Mouse (Mus musculus) midbrain, embryonic 14.5 days (tissue): ENCODE data around the gene Bmt2. TPM values are rescaled to one million over a fixed set of nuclear protein-coding genes. Genes with fewer than 3 reads are reported as not detected.

Source experiments
- ATAC-seq: fragments of 200-750 bp; cut with Nextera tagmentation; 2 replicates; pipeline ENCODE4 v1.8.0; 2017; ENCODE audit warnings: moderate number of reproducible peaks, moderate library complexity; ENCODE audit not compliant: low FRiP score, low TSS enrichment
- DNase-seq: peaks from one replicate; pipeline ENCODE4 v3.0.0-alpha.2; 2015
- H3K27ac ChIP-seq: fragments of 300-500 bp; sonication (generic); replicated peaks from 2 replicates; pipeline ENCODE4 v1.5.1; 2014; ENCODE audit warnings: mild to moderate bottlenecking, low read depth, low read length, moderate library complexity
- H3K27me3 ChIP-seq: fragments of 300-500 bp; sonication (generic); 2 replicates; pipeline ENCODE4 v1.6.1; 2014; ENCODE audit warnings: low read length, control low read depth, mixed read lengths; ENCODE audit not compliant: control insufficient read depth, insufficient read depth
- H3K36me3 ChIP-seq: fragments of 300-500 bp; sonication (generic); 2 replicates; pipeline ENCODE4 v1.6.1; 2014; ENCODE audit warnings: low read length, control low read depth; ENCODE audit not compliant: control insufficient read depth, insufficient read depth
- H3K4me1 ChIP-seq: fragments of 300-500 bp; sonication (generic); 2 replicates; pipeline ENCODE4 v1.6.1; 2014; ENCODE audit warnings: mild to moderate bottlenecking, antibody characterized with exemption, low read length, control low read depth; ENCODE audit not compliant: control insufficient read depth, insufficient read depth
- H3K4me2 ChIP-seq: fragments of 300-500 bp; sonication (generic); 2 replicates; pipeline ENCODE4 v1.6.1; 2014; ENCODE audit warnings: mild to moderate bottlenecking, low read length, moderate library complexity
- H3K4me3 ChIP-seq: fragments of 300-500 bp; sonication (generic); replicated peaks from 2 replicates; pipeline ENCODE4 v1.5.1; 2014; ENCODE audit warnings: low read depth, low read length
- H3K9ac ChIP-seq: fragments of 300-500 bp; sonication (generic); replicated peaks from 2 replicates; pipeline ENCODE4 v1.6.1; 2014; ENCODE audit warnings: mild to moderate bottlenecking, low read length, moderate library complexity
- H3K9me3 ChIP-seq: fragments of 300-500 bp; sonication (generic); 2 replicates; pipeline ENCODE4 v1.6.1; 2016; ENCODE audit warnings: low read length, control low read depth, mixed read lengths; ENCODE audit not compliant: control insufficient read depth
- WGBS: fragments of 180-500 bp; shearing (Covaris S2); extraction: QIAGEN DNeasy Blood & Tissue Kit; methylation state at CpG from one replicate; pipeline ENCODE4 v1.1.7; 2014; 5-methylcytosine and 5-hydroxymethylcytosine counted together
- polyA plus RNA-seq: library from polyadenylated mRNA; unstranded; fragments of >200 nt; fragmentation: Nextera tagmentation; extraction: Ambion mirVana; gene quantifications from 2 replicates; pipeline ENCODE4 v1.2.1, GENCODE M21; 2014

The Bmt2 gene
- polyA plus RNA-seq, 1 experiment from 2014 or later, result 26.8 TPM

GRCm38 (mm10) chr6:13648305-13648704 is 29.5 kb downstream of the Bmt2 start:
- Histone ChIP-seq H3K9me3 (peaks cover 9% of the 10 kb centered on the region; the same call in 1 of the 2 replicates), H3K9ac (no peak overlapping the region), H3K27me3 (no peaks in the 10 kb centered on the region), H3K36me3 (peaks cover 8% of the 10 kb centered on the region; the same call in 1 of the 2 replicates), H3K4me2 (no peak overlapping the region), H3K27ac (no peak overlapping the region), H3K4me1 (no peaks in the 10 kb centered on the region), H3K4me3 (no peak overlapping the region)
- no peak for DNase-seq
- ATAC-seq, result no peak

- DNase-seq (no peak), ATAC-seq (no peak)
- no peaks in the 10 kb centered on the region for H3K27me3 ChIP-seq
- H3K27ac ChIP-seq, result no peak overlapping the region
- peaks cover 7% of the 10 kb centered on the region; the same call in 1 of the 2 replicates for H3K36me3 ChIP-seq
- H3K4me1 ChIP-seq, result no peaks in the 10 kb centered on the region
- no peaks in the 10 kb centered on the region for H3K9me3 ChIP-seq
- 91% methylated on average over 3 of the region's 3 CpGs for WGBS
- no peak overlapping the region for H3K4me3 ChIP-seq
- H3K9ac ChIP-seq, result no peak overlapping the region
- no peak overlapping the region for H3K4me2 ChIP-seq
Measured at GRCm38 (mm10) chr6:13636582-13636989, 41.2 kb downstream of the Bmt2 start.

GRCm38 (mm10) chr6:13632571-13632970 is 45.2 kb downstream of the Bmt2 start:
- ATAC-seq (no peak), DNase-seq (no peak)
- H3K9me3 ChIP-seq, result no peaks in the 10 kb centered on the region
- H3K36me3 ChIP-seq, result peaks cover 14% of the 10 kb centered on the region; the same call in 1 of the 2 replicates
- no peak overlapping the region for H3K4me2 ChIP-seq
- no peak overlapping the region for H3K4me3 ChIP-seq
- no peak overlapping the region for H3K27ac ChIP-seq
- no peaks in the 10 kb centered on the region for H3K4me1 ChIP-seq
- H3K27me3 ChIP-seq, result no peaks in the 10 kb centered on the region
- H3K9ac ChIP-seq, result no peak overlapping the region
- 97% methylated on average over 1 of the region's 1 CpGs for WGBS

- H3K9me3 ChIP-seq, result no peaks in the 10 kb centered on the region
- ATAC-seq (no peak), DNase-seq (no peak)
- H3K27ac ChIP-seq, result no peak overlapping the region
- H3K4me3 ChIP-seq, result no peak overlapping the region
- H3K9ac ChIP-seq, result no peak overlapping the region
- no peak overlapping the region for H3K4me2 ChIP-seq
- H3K4me1 ChIP-seq, result no peaks in the 10 kb centered on the region
- H3K27me3 ChIP-seq, result no peaks in the 10 kb centered on the region
- H3K36me3 ChIP-seq, result peaks cover 14% of the 10 kb centered on the region; the same call in 1 of the 2 replicates
- WGBS, result 85% methylated on average over 2 of the region's 2 CpGs
Measured at GRCm38 (mm10) chr6:13630607-13631006, 47.2 kb downstream of the Bmt2 start.

GRCm38 (mm10) chr6:13619618-13620017 is 58.1 kb downstream of the Bmt2 start:
- DNase-seq, result no peak
- Histone ChIP-seq H3K36me3 (no peaks in the 10 kb centered on the region), H3K4me3 (no peak overlapping the region), H3K4me1 (no peaks in the 10 kb centered on the region), H3K9me3 (no peaks in the 10 kb centered on the region), H3K27ac (no peak overlapping the region), H3K27me3 (no peaks in the 10 kb centered on the region), H3K4me2 (no peak overlapping the region), H3K9ac (no peak overlapping the region)
- ATAC-seq, result no peak
- WGBS, result 86% methylated on average over 2 of the region's 2 CpGs

- ATAC-seq (no peak), DNase-seq (no peak)
- Histone ChIP-seq H3K27me3 (no peaks in the 10 kb centered on the region), H3K36me3 (no peaks in the 10 kb centered on the region), H3K9me3 (no peaks in the 10 kb centered on the region), H3K9ac (no peak overlapping the region), H3K4me2 (no peak overlapping the region), H3K27ac (no peak overlapping the region), H3K4me3 (no peak overlapping the region), H3K4me1 (no peaks in the 10 kb centered on the region)
- WGBS, result 89% methylated on average over 3 of the region's 3 CpGs
Measured at GRCm38 (mm10) chr6:13617110-13617509, 60.7 kb downstream of the Bmt2 start.

GRCm38 (mm10) chr6:13614568-13614967 is 63.2 kb downstream of the Bmt2 start:
- Histone ChIP-seq H3K9ac (no peak overlapping the region), H3K27me3 (no peaks in the 10 kb centered on the region), H3K9me3 (no peaks in the 10 kb centered on the region), H3K27ac (no peak overlapping the region), H3K4me3 (no peak overlapping the region), H3K4me2 (no peak overlapping the region), H3K36me3 (no peaks in the 10 kb centered on the region), H3K4me1 (no peaks in the 10 kb centered on the region)
- WGBS, result 94% methylated on average over 3 of the region's 3 CpGs
- DNase-seq, result no peak
- no peak for ATAC-seq

GRCm38 (mm10) chr6:13613671-13614070 is 64.1 kb downstream of the Bmt2 start:
- DNase-seq (no peak), ATAC-seq (no peak)
- no peaks in the 10 kb centered on the region for H3K9me3 ChIP-seq
- H3K4me3 ChIP-seq, result no peak overlapping the region
- no peak overlapping the region for H3K27ac ChIP-seq
- 91% methylated on average over 3 of the region's 3 CpGs for WGBS
- H3K36me3 ChIP-seq, result no peaks in the 10 kb centered on the region
- no peak overlapping the region for H3K9ac ChIP-seq
- peaks cover under 1% of the 10 kb centered on the region; the same call in 1 of the 2 replicates for H3K4me1 ChIP-seq
- no peaks in the 10 kb centered on the region for H3K27me3 ChIP-seq
- H3K4me2 ChIP-seq, result no peak overlapping the region

- no peak overlapping the region for H3K4me3 ChIP-seq
- WGBS, result 99% methylated on average over 2 of the region's 2 CpGs
- DNase-seq, result no peak
- H3K27me3 ChIP-seq, result no peaks in the 10 kb centered on the region
- peaks cover 15% of the 10 kb centered on the region for H3K4me1 ChIP-seq
- H3K9me3 ChIP-seq, result no peaks in the 10 kb centered on the region
- no peak for ATAC-seq
- no peak overlapping the region for H3K27ac ChIP-seq
- H3K36me3 ChIP-seq, result no peaks in the 10 kb centered on the region
- no peak overlapping the region for H3K9ac ChIP-seq
- no peak overlapping the region for H3K4me2 ChIP-seq
Measured at GRCm38 (mm10) chr6:13610869-13611268, 66.9 kb downstream of the Bmt2 start.
